Mouse (Mus musculus): ENCODE measurements around the gene Ptges2.

The Ptges2 gene

GRCm38 (mm10) chr2:32416556-32416955 is 20.9 kb downstream of the Ptges2 start:
- no peak for DNase-seq

GRCm38 (mm10) chr2:32417486-32417885 is 21.8 kb downstream of the Ptges2 start:
- no peak for DNase-seq

- DNase-seq, result no peak
Measured at GRCm38 (mm10) chr2:32418430-32419151, 22.9 kb downstream of the Ptges2 start.

- DNase-seq, result no peak
Measured at GRCm38 (mm10) chr2:32419359-32419758, 23.7 kb downstream of the Ptges2 start.

GRCm38 (mm10) chr2:32420066-32420608 is 24.4 kb downstream of the Ptges2 start:
- DNase-seq, result no peak

GRCm38 (mm10) chr2:32420647-32421046 is 25.0 kb downstream of the Ptges2 start:
- no peak for DNase-seq

- no peak for DNase-seq
Measured at GRCm38 (mm10) chr2:32421851-32422251, 26.2 kb downstream of the Ptges2 start.

- DNase-seq, result no peak
Measured at GRCm38 (mm10) chr2:32423481-32424331, 28.0 kb downstream of the Ptges2 start.

GRCm38 (mm10) chr2:32424796-32425195 is 29.1 kb downstream of the Ptges2 start:
- DNase-seq, result no peak

- no peak for DNase-seq
Measured at GRCm38 (mm10) chr2:32425568-32425967, 29.9 kb downstream of the Ptges2 start.

GRCm38 (mm10) chr2:32426141-32426540 is 30.4 kb downstream of the Ptges2 start:
- no peak for DNase-seq

- DNase-seq, result no peak
Measured at GRCm38 (mm10) chr2:32427720-32428119, 32.0 kb downstream of the Ptges2 start.

GRCm38 (mm10) chr2:32428262-32428722 is 32.6 kb downstream of the Ptges2 start:
- no peak for DNase-seq

- DNase-seq, result no peak
Measured at GRCm38 (mm10) chr2:32429215-32429891, 33.7 kb downstream of the Ptges2 start.

GRCm38 (mm10) chr2:32430701-32431676 is 35.3 kb downstream of the Ptges2 start:
- no peak for DNase-seq

GRCm38 (mm10) chr2:32436686-32437372 is 41.1 kb downstream of the Ptges2 start:
- no peak for DNase-seq

GRCm38 (mm10) chr2:32437612-32438166 is 42.0 kb downstream of the Ptges2 start:
- no peak for DNase-seq

- no peak for DNase-seq
Measured at GRCm38 (mm10) chr2:32438733-32439132, 43.0 kb downstream of the Ptges2 start.

- DNase-seq, result no peak
Measured at GRCm38 (mm10) chr2:32439177-32439576, 43.5 kb downstream of the Ptges2 start.

GRCm38 (mm10) chr2:32440164-32440563 is 44.5 kb downstream of the Ptges2 start:
- DNase-seq, result no peak

- DNase-seq, result no peak
Measured at GRCm38 (mm10) chr2:32440632-32441031, 44.9 kb downstream of the Ptges2 start.

All from spleen, adult 18-20 months (tissue).